Mouse (Mus musculus) CH12.LX (cell line): ENCODE measurements around the gene Slc7a8. TPM values are rescaled to one million over a fixed set of nuclear protein-coding genes. Genes with fewer than 3 reads are reported as not detected.

Experiments used
- DNase-seq: peaks from one replicate; pipeline ENCODE4 v3.0.0-alpha.2; 2013; ENCODE audit errors: extremely low read depth
- H3K27ac ChIP-seq: 2 replicates; pipeline ENCODE4 v1.5.1; 2012; ENCODE audit warnings: low read depth, mild to moderate bottlenecking, control low read depth, moderate library complexity; ENCODE audit not compliant: insufficient read depth
- H3K27me3 ChIP-seq: replicated peaks from 2 replicates; pipeline ENCODE3; 2012; ENCODE audit warnings: inconsistent platforms
- H3K36me3 ChIP-seq, 2 experiments: replicated peaks in 1 of 2; 2 replicates each; pipeline versions ENCODE3 to v1.6.1; 2012; ENCODE audit warnings: inconsistent platforms in 1 of 2, low read length in 1 of 2, mild to moderate bottlenecking in 1 of 2, mixed read lengths in 1 of 2, moderate library complexity in 1 of 2; ENCODE audit not compliant: control insufficient read depth in 1 of 2, insufficient read depth in 1 of 2
- H3K4me1 ChIP-seq, 2 experiments: 2 replicates each; pipeline ENCODE4 v1.6.1; 2012; ENCODE audit warnings: inconsistent platforms in 1 of 2, moderate library complexity in 1 of 2; ENCODE audit not compliant: insufficient read depth in 2 of 2, control insufficient read depth in 1 of 2
- H3K4me2 ChIP-seq: 2 replicates; pipeline ENCODE4 v1.6.1; 2012; ENCODE audit warnings: low read depth, mild to moderate bottlenecking, control low read depth; ENCODE audit not compliant: poor library complexity, insufficient read depth, severe bottlenecking
- H3K4me3 ChIP-seq, 3 experiments: fragments of 150-350 bp in 1 of 3; sonication (generic) in 1 of 3; replicated peaks in 1 of 3; 2 replicates each; pipeline versions ENCODE3 to v1.5.1; 2011 to 2012; ENCODE audit warnings: low read depth in 2 of 3, low read length in 2 of 3, mild to moderate bottlenecking in 2 of 3, moderate library complexity in 2 of 3, control low read depth in 1 of 3, improper control_type of control experiment in 1 of 3, inconsistent platforms in 1 of 3, mixed read lengths in 1 of 3; ENCODE audit not compliant: poor library complexity in 1 of 3
- H3K79me2 ChIP-seq: replicated peaks from 2 replicates; pipeline ENCODE4 v1.6.1; 2012; ENCODE audit warnings: mild to moderate bottlenecking, moderate library complexity; ENCODE audit not compliant: control insufficient read depth, poor library complexity, insufficient read depth, severe bottlenecking; ENCODE audit errors: extremely low read depth
- H3K9ac ChIP-seq: 2 replicates; pipeline ENCODE4 v1.6.1; 2012; ENCODE audit warnings: low read depth, mild to moderate bottlenecking, control low read depth, moderate library complexity; ENCODE audit not compliant: insufficient read depth
- H3K9me3 ChIP-seq: replicated peaks from 2 replicates; pipeline ENCODE3; 2012; ENCODE audit warnings: low read length, inconsistent platforms, mixed read lengths
- E2F4 ChIP-seq: IDR thresholded peaks from 2 replicates; pipeline ENCODE4 v1.6.1; 2011; ENCODE audit warnings: low read depth, low read length, improper control_type of control experiment; ENCODE audit not compliant: insufficient replicate concordance
- EP300 ChIP-seq: IDR thresholded peaks from 2 replicates; pipeline ENCODE4 v1.6.1; 2011; ENCODE audit warnings: low read length, improper control_type of control experiment
- ETS1 ChIP-seq: conservative IDR thresholded peaks from 2 replicates; pipeline ENCODE4 v1.6.1; 2012; ENCODE audit warnings: low read depth, mild to moderate bottlenecking, inconsistent platforms, low read length, improper control_type of control experiment, moderate library complexity
- MEF2A ChIP-seq: IDR thresholded peaks from 2 replicates; pipeline ENCODE4 v1.6.1; 2014; ENCODE audit warnings: low read depth, mild to moderate bottlenecking, inconsistent platforms, low read length, improper control_type of control experiment, borderline replicate concordance
- NELFE ChIP-seq: IDR thresholded peaks from 2 replicates; pipeline ENCODE4 v1.6.1; 2011; ENCODE audit warnings: low read depth, low read length, improper control_type of control experiment
- PAX5 ChIP-seq: IDR thresholded peaks from 2 replicates; pipeline ENCODE4 v1.6.1; 2012; ENCODE audit warnings: low read length, inconsistent platforms, mixed read lengths
- POLR2AphosphoS2 ChIP-seq: IDR thresholded peaks from 2 replicates; pipeline ENCODE4 v1.6.1; 2011; ENCODE audit warnings: low read depth, low read length, improper control_type of control experiment
- SIN3A ChIP-seq: IDR thresholded peaks from 2 replicates; pipeline ENCODE4 v1.6.1; 2012; ENCODE audit warnings: low read length, improper control_type of control experiment, inconsistent platforms
- SMC3 ChIP-seq: IDR thresholded peaks from 2 replicates; pipeline ENCODE4 v1.6.1; 2011; ENCODE audit warnings: low read depth, low read length, improper control_type of control experiment
- USF1 ChIP-seq: IDR thresholded peaks from 2 replicates; pipeline ENCODE4 v1.6.1; 2014; ENCODE audit warnings: low read depth, mild to moderate bottlenecking, inconsistent platforms, low read length, improper control_type of control experiment
- dilution Hi-C: fragments of 300-500 bp; cut with MboI; formaldehyde crosslinking; loops from 2 replicates; pipeline ENCODE4 v1.14.3; 2020; ENCODE audit warnings: low sequenced_read_pairs; ENCODE audit not compliant: extremely low pct_unique_long_range_greater_than_20kb, extremely low pct_ligation_motif_present
- in situ Hi-C: fragments of 300-500 bp; cut with MboI; formaldehyde crosslinking; loops from 3 replicates; pipeline ENCODE4 v1.14.3; 2019; ENCODE audit warnings: low sequenced_read_pairs, low pct_ligation_motif_present, low pct_unique_long_range_greater_than_20kb, mixed read lengths
- polyA plus RNA-seq: library from polyadenylated mRNA; unstranded; fragments of >175 nt; gene quantifications from 2 replicates; pipeline ENCODE4 v1.2.1, GENCODE M21; 2012; ENCODE audit warnings: low read depth; ENCODE audit not compliant: insufficient read length
- total RNA-seq, 2 experiments: library from RNA; depleted of rRNA; stranded (reverse); fragments of 300-350 nt in 1 of 2; fragments of >200 nt in 1 of 2; gene quantifications; 2 replicates each; pipeline ENCODE4 v1.2.3; 2012 to 2014

Slc7a8 gene
- total and polyA plus RNA-seq, 3 experiments = 0.13 to 0.17 TPM; not detected in 1

DNA sequence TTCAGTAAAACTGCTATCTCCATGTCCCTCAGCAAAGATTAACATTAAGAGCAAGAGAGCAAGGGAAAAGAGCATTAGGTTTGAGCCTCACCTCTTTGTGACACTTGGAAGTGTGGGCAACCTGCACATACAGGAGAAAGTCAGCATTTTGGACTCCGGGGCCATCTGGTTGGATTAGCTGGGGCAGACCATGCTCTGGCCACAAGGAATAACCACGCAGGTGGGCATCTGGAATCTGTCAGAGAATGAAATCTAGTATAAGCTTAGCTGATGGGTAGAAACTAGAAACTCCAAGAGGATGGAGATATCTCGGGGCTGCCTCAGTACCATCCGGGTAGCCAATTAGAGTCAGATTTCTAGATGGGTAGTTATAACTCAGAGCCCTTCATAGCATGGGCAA lies 85.0 kb downstream of the Slc7a8 start:
- Histone ChIP-seq H3K4me3 (no peak overlapping the region), H3K79me2 (no peaks in the 10 kb centered on the region), H3K36me3 (peaks cover 14 to 28% of the 10 kb centered on the region in 2 experiments), H3K27me3 (no peaks in the 10 kb centered on the region), H3K4me1 (peaks cover 0 to 5% of the 10 kb centered on the region in 2 experiments; a peak in 2 of 4 replicates), H3K9me3 (no peaks in the 10 kb centered on the region), H3K27ac (no peak overlapping the region), H3K4me2 (no peak overlapping the region), H3K9ac (no peak overlapping the region)
- DNase-seq = no peak
- in situ Hi-C loops = no loop called here
- TF ChIP-seq PAX5 = no peak
- TF ChIP-seq USF1 = no peak
- no peak for TF ChIP-seq E2F4
- TF ChIP-seq MEF2A = no peak
- TF ChIP-seq EP300 = no peak
- dilution Hi-C loops = no loop called here

DNA sequence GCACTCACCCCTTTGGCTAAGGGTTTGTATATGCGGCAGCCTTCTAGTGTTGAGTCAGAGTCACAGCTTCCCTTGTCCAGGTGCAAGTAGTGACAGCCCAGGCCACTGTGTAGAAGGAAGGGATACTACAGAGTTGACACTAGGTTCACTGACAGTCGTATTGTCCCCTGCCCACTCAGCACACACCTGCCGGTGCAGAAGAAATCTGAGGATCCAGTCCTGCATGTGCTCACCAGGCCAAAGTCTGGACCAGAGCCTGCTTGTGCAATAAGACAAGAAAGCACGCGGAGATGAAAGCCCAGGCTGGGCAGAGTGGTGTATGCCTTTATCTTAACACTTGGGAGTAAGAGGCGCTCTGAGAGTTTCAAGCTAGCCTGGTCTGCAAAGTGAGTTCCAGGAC lies 86.7 kb downstream of the Slc7a8 start:
- peaks cover 27 to 39% of the 10 kb centered on the region in 2 experiments for H3K36me3 ChIP-seq
- in situ Hi-C loops = no loop called here

GRCm38 (mm10) chr14:54687251-54687650 lies 94.5 kb downstream of the Slc7a8 start:
- TF ChIP-seq SMC3 = no peak
- TF ChIP-seq POLR2AphosphoS2 = no peak
- 0 out of 2 replicates have a peak, but pooled peaks have one; percentile 4 for TF ChIP-seq ETS1
- peak; percentile 6; the same call in 1 of the 2 replicates for TF ChIP-seq SIN3A
- Histone ChIP-seq H3K36me3 (peaks cover 29 to 49% of the 10 kb centered on the region in 2 experiments), H3K9me3 (no peaks in the 10 kb centered on the region), H3K27me3 (no peaks in the 10 kb centered on the region), H3K4me1 (peaks cover 2 to 44% of the 10 kb centered on the region in 2 experiments; a peak in 3 of 4 replicates), H3K27ac (no peak overlapping the region), H3K4me3 (peak overlapping the region; percentile 81 to 98 (median 82)), H3K79me2 (peaks cover 58% of the 10 kb centered on the region), H3K4me2 (peak overlapping the region; percentile 89), H3K9ac (peak overlapping the region; percentile 99)
- dilution Hi-C loops = no loop called here
- peak; percentile 17 for DNase-seq
- in situ Hi-C loops = no loop called here

More for the DNA sequence above, 86.7 kb downstream of the Slc7a8 start:
- peaks cover 0 to 1% of the 10 kb centered on the region in 2 experiments; a peak in 2 of 4 replicates for H3K4me1 ChIP-seq
- no peaks in the 10 kb centered on the region for H3K79me2 ChIP-seq
- H3K27me3 ChIP-seq = no peaks in the 10 kb centered on the region
- H3K9me3 ChIP-seq = no peaks in the 10 kb centered on the region
- no peak for TF ChIP-seq NELFE
- H3K4me2 ChIP-seq = no peak overlapping the region
- dilution Hi-C loops = no loop called here
- no peak for DNase-seq
- no peak overlapping the region for H3K9ac ChIP-seq
- no peak overlapping the region for H3K4me3 ChIP-seq
- H3K27ac ChIP-seq = no peak overlapping the region
